In genomic region chr19:28834388-28834787, GRCm38 (mm10) we compare ENCODE assay signal across 8 mouse cellular contexts. TPM values are rescaled to one million over a fixed set of nuclear protein-coding genes. Genes with fewer than 3 reads are reported as not detected.
DNase-seq lines count a peak whose midpoint lies in the region; ATAC-seq lines count a peak whose summit lies in the region.

No protein-coding gene starts in this region.

- H3K9ac ChIP-seq in heart, embryonic 15.5 days = peak overlapping the region; percentile 52
- H3K9ac ChIP-seq in hindbrain, embryonic 11.5 days (ENCODE audit: low read depth, low read length) = peak overlapping the region; percentile 56
- no peak overlapping the region for H3K9ac ChIP-seq in limb, embryonic 12.5 days (replicated peaks)
- H3K9ac ChIP-seq in midbrain, embryonic 16.5 days (ENCODE audit: low read depth, low read length) = peak overlapping the region; percentile 84

- H3K27ac ChIP-seq in heart, embryonic 15.5 days = no peak overlapping the region
- H3K27ac ChIP-seq in hindbrain, embryonic 11.5 days (ENCODE audit: low read depth, low read length) = no peak overlapping the region
- no peak overlapping the region for H3K27ac ChIP-seq in limb, embryonic 12.5 days
- H3K27ac ChIP-seq in midbrain, embryonic 16.5 days (ENCODE audit: low read length) = peak overlapping the region; percentile 84

- peak overlapping the region; percentile 62 for H3K4me3 ChIP-seq in heart, embryonic 15.5 days
- peak overlapping the region; percentile 59 for H3K4me3 ChIP-seq in hindbrain, embryonic 11.5 days (ENCODE audit: low read depth, low read length)
- peak overlapping the region; percentile 59 for H3K4me3 ChIP-seq in limb, embryonic 12.5 days (replicated peaks)
- peak overlapping the region; percentile 70 for H3K4me3 ChIP-seq in midbrain, embryonic 16.5 days (ENCODE audit: low read depth, low read length)

- WGBS in heart, embryonic 15.5 days = 16% methylated on average over 10 of the region's 10 CpGs
- 11% methylated on average over 10 of the region's 10 CpGs for WGBS in hindbrain, embryonic 11.5 days
- WGBS in limb, embryonic 12.5 days = 9% methylated on average over 10 of the region's 10 CpGs
- WGBS in midbrain, embryonic 16.5 days = 9% methylated on average over 10 of the region's 10 CpGs

- intact Hi-C loops in heart, postnatal 25 days (cut with DNase I) = no loop called here

- no peaks in the 10 kb centered on the region for H3K36me3 ChIP-seq in heart, embryonic 15.5 days
- H3K36me3 ChIP-seq in hindbrain, embryonic 11.5 days (ENCODE audit: control insufficient read depth, insufficient read depth, low read length) = no peaks in the 10 kb centered on the region
- no peaks in the 10 kb centered on the region for H3K36me3 ChIP-seq in limb, embryonic 12.5 days
- H3K36me3 ChIP-seq in midbrain, embryonic 16.5 days (ENCODE audit: control insufficient read depth, insufficient read depth, low read length) = no peaks in the 10 kb centered on the region

- peaks cover 27% of the 10 kb centered on the region for H3K27me3 ChIP-seq in heart, embryonic 15.5 days
- H3K27me3 ChIP-seq in hindbrain, embryonic 11.5 days (ENCODE audit: control insufficient read depth, insufficient read depth, low read length) = peaks cover 12% of the 10 kb centered on the region
- H3K27me3 ChIP-seq in limb, embryonic 12.5 days = peaks cover 40% of the 10 kb centered on the region
- no peaks in the 10 kb centered on the region for H3K27me3 ChIP-seq in midbrain, embryonic 16.5 days (ENCODE audit: control insufficient read depth, insufficient read depth, low read depth, low read length)

- peak overlapping the region; percentile 96 for H3K4me2 ChIP-seq in heart, embryonic 15.5 days
- peak overlapping the region; percentile 97 for H3K4me2 ChIP-seq in hindbrain, embryonic 11.5 days (replicated peaks; ENCODE audit: low read depth, low read length)
- H3K4me2 ChIP-seq in limb, embryonic 12.5 days = peak overlapping the region; percentile 97
- H3K4me2 ChIP-seq in midbrain, embryonic 16.5 days (ENCODE audit: low read length) = peak overlapping the region; percentile 74

- DNase-seq in heart, postnatal 25 days (ENCODE audit: low spot score) = no peak
- DNase-seq in cerebellum, postnatal 10 days = peak; percentile 55 to 56
- DNase-seq in hindbrain, embryonic 11.5 days (ENCODE audit: low spot score) = peak; percentile 49
- DNase-seq in adipocyte (ENCODE audit: low spot score) = no peak
- DNase-seq in Muller cell, postnatal 12 days (ENCODE audit: inconsistent ontology term) = no peak

- no peaks in the 10 kb centered on the region for H3K9me3 ChIP-seq in heart, embryonic 15.5 days (replicated peaks)
- H3K9me3 ChIP-seq in hindbrain, embryonic 11.5 days (ENCODE audit: control insufficient read depth, low read length) = no peaks in the 10 kb centered on the region
- H3K9me3 ChIP-seq in limb, embryonic 12.5 days = no peaks in the 10 kb centered on the region
- no peaks in the 10 kb centered on the region for H3K9me3 ChIP-seq in midbrain, embryonic 16.5 days (replicated peaks; ENCODE audit: control insufficient read depth, low read length, poor library complexity, severe bottlenecking)

- peaks cover 12% of the 10 kb centered on the region for H3K4me1 ChIP-seq in heart, embryonic 15.5 days (replicated peaks)
- no peaks in the 10 kb centered on the region for H3K4me1 ChIP-seq in hindbrain, embryonic 11.5 days (replicated peaks; ENCODE audit: control insufficient read depth, insufficient read depth, low read length)
- H3K4me1 ChIP-seq in limb, embryonic 12.5 days (replicated peaks) = peaks cover 7% of the 10 kb centered on the region
- H3K4me1 ChIP-seq in midbrain, embryonic 16.5 days (ENCODE audit: control insufficient read depth, insufficient read depth, low read length) = peaks cover 9% of the 10 kb centered on the region; the same call in 1 of the 2 replicates

- no peak for ATAC-seq in heart, embryonic 15.5 days (replicated peaks; ENCODE audit: insufficient number of reproducible peaks, insufficient read depth, low FRiP score, low read depth)
- ATAC-seq in hindbrain, embryonic 11.5 days (ENCODE audit: low FRiP score) = peak; percentile 72
- ATAC-seq in limb, embryonic 12.5 days (ENCODE audit: insufficient number of reproducible peaks, insufficient read depth, low FRiP score, low TSS enrichment, low read depth) = peak; percentile 59; the same call in 1 of the 2 replicates
- ATAC-seq in midbrain, embryonic 16.5 days = peak; percentile 57

RNA-seq across cellular contexts. Expression of gene Slc1a1, which starts 0.5 kb away (rescaled TPM):
- 4.2 and 4.7 TPM in 2 replicates for polyA plus RNA-seq in heart, embryonic 15.5 days (2015; fragmentation: Nextera tagmentation; extraction: Ambion mirVana)
- 1 to 10 TPM in 1 of 2 experiments, under 1 TPM in 1; 0.87 to 1.0 TPM for total RNA-seq in heart, postnatal 25 days (2021)
- polyA plus RNA-seq in hindbrain, embryonic 11.5 days (2014; fragmentation: Nextera tagmentation; extraction: Ambion mirVana) = 1.2 TPM in 2 replicates
- 0.34 and 0.67 TPM in 2 replicates for polyA plus RNA-seq in limb, embryonic 12.5 days (2016; fragmentation: Nextera tagmentation; extraction: Ambion mirVana)
- polyA plus RNA-seq in midbrain, embryonic 16.5 days (2015; fragmentation: Nextera tagmentation; extraction: Ambion mirVana) = 45.0 and 47.7 TPM in 2 replicates

Comparison
In these comparisons a context has a peak if more than half of its experiments do, and no peak if none do; other contexts are left out.
1. DNase-seq: peak in cerebellum, postnatal 10 days (2 of 2) and hindbrain, embryonic 11.5 days (single experiment); none in heart, postnatal 25 days (single experiment), adipocyte (single experiment) and Muller cell, postnatal 12 days (single experiment).
2. Peak in every context shown above with its lines, with median percentiles within 50 percentile points of each other: H3K4me2 ChIP-seq and H3K4me3 ChIP-seq.